In the genomic region with DNA sequence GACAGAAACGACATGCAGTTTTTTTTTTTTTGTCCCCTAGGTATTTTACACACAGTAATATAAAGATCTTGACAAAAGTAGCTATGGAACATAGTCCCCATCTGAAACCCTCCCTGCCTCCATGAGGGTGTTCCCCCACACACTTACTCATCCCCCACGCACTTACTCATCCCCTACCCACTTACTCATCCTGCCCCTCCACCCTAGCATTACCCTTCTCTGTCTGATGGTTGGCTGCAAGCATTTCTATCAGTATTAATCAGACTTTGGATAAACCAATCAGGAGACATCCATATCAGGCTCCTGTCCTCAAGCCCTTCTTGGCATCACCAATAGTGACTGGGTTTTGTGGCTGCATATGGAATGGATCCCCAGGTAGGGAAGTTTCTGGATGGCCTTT, we compare ENCODE assay signal across 28 mouse cellular contexts. TPM values are rescaled to one million over a fixed set of nuclear protein-coding genes. Genes with fewer than 3 reads are reported as not detected.
"Had no signal": no experiment of that assay in that cellular context is flagged by ENCODE, and none has a peak within 500 bp of the region (broad histone marks: within the 10 kb centered on the region; RNA-seq: fewer than 3 reads in every experiment).

No protein-coding gene starts in this region.

- DNase-seq: lung, adult 18-20 months; lung, embryonic 14.5 days; lung, postnatal 10 days; lung, postnatal 4 days; midbrain, embryonic 14.5 days; retina, postnatal 1 day; right cerebral cortex, adult 18-20 months; right cerebral cortex, postnatal 25 days; right cerebral cortex, postnatal 4 days; spleen, adult 18-20 months; thymus, adult 18-20 months; thymus, postnatal 14 days; thymus, postnatal 36 days had no signal

- H3K36me3 ChIP-seq: midbrain, embryonic 10.5 days; midbrain, embryonic 12.5 days; neural tube, embryonic 13.5 days; neural tube, embryonic 15.5 days had no signal

- H3K4me1 ChIP-seq: midbrain, embryonic 10.5 days; midbrain, embryonic 12.5 days; neural tube, embryonic 13.5 days; neural tube, embryonic 15.5 days had no signal

- H3K4me2 ChIP-seq: lung, embryonic 14.5 days; midbrain, embryonic 12.5 days; neural tube, embryonic 13.5 days; neural tube, embryonic 15.5 days had no signal

- H3K27me3 ChIP-seq: midbrain, embryonic 12.5 days; neural tube, embryonic 13.5 days; neural tube, embryonic 15.5 days had no signal

- H3K4me3 ChIP-seq: midbrain, embryonic 10.5 days; midbrain, embryonic 12.5 days; neural tube, embryonic 13.5 days; neural tube, embryonic 15.5 days had no signal

- H3K9ac ChIP-seq: lung, embryonic 14.5 days; midbrain, embryonic 12.5 days; neural tube, embryonic 13.5 days; neural tube, embryonic 15.5 days had no signal

- H3K27ac ChIP-seq: midbrain, embryonic 10.5 days; midbrain, embryonic 12.5 days; neural tube, embryonic 13.5 days; neural tube, embryonic 15.5 days had no signal

- H3K9me3 ChIP-seq: neural tube, embryonic 15.5 days had no signal

RNA-seq across cellular contexts. Expression of a gene that starts 0.8 kb away (rescaled TPM):
- total RNA-seq: megakaryocyte, adult 5-6 weeks; megakaryocyte-erythroid progenitor cell, adult 5-6 weeks; midbrain, postnatal 0 days; monocyte, adult 5-6 weeks had no signal
- polyA plus RNA-seq: liver, embryonic 16.5 days; lung, embryonic 14.5 days; lung, embryonic 16.5 days; midbrain, embryonic 10.5 days; midbrain, embryonic 12.5 days; midbrain, embryonic 14.5 days; midbrain, postnatal 0 days; neural tube, embryonic 11.5 days; neural tube, embryonic 13.5 days; neural tube, embryonic 15.5 days; small intestine, adult 2 months; stomach, embryonic 14.5 days; stomach, embryonic 16.5 days; thymus, postnatal 0 days had no signal

RNA-seq across cellular contexts. Expression of a gene that starts 0.8 kb away (rescaled TPM):
- total RNA-seq: megakaryocyte, adult 5-6 weeks; megakaryocyte-erythroid progenitor cell, adult 5-6 weeks; midbrain, postnatal 0 days; monocyte, adult 5-6 weeks had no signal
- polyA plus RNA-seq: liver, embryonic 16.5 days; lung, embryonic 14.5 days; lung, embryonic 16.5 days; midbrain, embryonic 10.5 days; midbrain, embryonic 12.5 days; midbrain, embryonic 14.5 days; midbrain, postnatal 0 days; neural tube, embryonic 11.5 days; neural tube, embryonic 13.5 days; neural tube, embryonic 15.5 days; small intestine, adult 2 months; stomach, embryonic 14.5 days; thymus, postnatal 0 days had no signal

RNA-seq across cellular contexts. Expression of a gene that starts 6.5 kb away (rescaled TPM):
- total RNA-seq: megakaryocyte, adult 5-6 weeks; megakaryocyte-erythroid progenitor cell, adult 5-6 weeks; midbrain, postnatal 0 days; monocyte, adult 5-6 weeks had no signal
- polyA plus RNA-seq: liver, embryonic 16.5 days; lung, embryonic 14.5 days; lung, embryonic 16.5 days; midbrain, embryonic 10.5 days; midbrain, embryonic 12.5 days; midbrain, embryonic 14.5 days; midbrain, postnatal 0 days; neural tube, embryonic 11.5 days; neural tube, embryonic 13.5 days; neural tube, embryonic 15.5 days; small intestine, adult 2 months; stomach, embryonic 14.5 days; stomach, embryonic 16.5 days; thymus, postnatal 0 days had no signal
